Mouse (Mus musculus): Measurements from ENCODE around the gene Lcmt1.

DNA sequence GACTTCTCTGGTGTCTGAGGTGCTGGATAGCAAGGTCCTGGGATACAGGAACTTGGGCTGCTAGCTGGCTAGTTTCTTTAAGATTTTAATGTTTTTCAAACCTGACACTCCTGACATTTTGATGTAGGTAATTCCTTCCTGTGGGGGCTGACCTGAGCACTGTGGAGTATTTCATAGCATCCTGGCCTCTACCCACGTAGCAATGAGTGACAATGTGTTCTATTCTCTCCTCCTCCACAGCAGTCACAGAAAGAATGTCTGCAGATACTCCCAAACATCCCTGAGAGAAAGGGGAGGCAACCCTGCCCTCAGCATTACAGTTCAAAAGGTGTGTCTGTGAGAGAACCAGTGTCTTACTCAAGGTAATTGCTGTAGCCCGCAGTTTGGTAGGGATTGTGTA is 19.3 kb upstream of the Lcmt1 start:
- TF ChIP-seq CTCF (conservative IDR thresholded peaks at IDR 0.05; ENCODE audit: low read length): no peak
- TF ChIP-seq NANOG (IDR thresholded peaks at IDR 0.05; ENCODE audit: borderline replicate concordance, low read length): no peak
